9 mouse cellular contexts compared by ENCODE assay signal in the genomic region with DNA sequence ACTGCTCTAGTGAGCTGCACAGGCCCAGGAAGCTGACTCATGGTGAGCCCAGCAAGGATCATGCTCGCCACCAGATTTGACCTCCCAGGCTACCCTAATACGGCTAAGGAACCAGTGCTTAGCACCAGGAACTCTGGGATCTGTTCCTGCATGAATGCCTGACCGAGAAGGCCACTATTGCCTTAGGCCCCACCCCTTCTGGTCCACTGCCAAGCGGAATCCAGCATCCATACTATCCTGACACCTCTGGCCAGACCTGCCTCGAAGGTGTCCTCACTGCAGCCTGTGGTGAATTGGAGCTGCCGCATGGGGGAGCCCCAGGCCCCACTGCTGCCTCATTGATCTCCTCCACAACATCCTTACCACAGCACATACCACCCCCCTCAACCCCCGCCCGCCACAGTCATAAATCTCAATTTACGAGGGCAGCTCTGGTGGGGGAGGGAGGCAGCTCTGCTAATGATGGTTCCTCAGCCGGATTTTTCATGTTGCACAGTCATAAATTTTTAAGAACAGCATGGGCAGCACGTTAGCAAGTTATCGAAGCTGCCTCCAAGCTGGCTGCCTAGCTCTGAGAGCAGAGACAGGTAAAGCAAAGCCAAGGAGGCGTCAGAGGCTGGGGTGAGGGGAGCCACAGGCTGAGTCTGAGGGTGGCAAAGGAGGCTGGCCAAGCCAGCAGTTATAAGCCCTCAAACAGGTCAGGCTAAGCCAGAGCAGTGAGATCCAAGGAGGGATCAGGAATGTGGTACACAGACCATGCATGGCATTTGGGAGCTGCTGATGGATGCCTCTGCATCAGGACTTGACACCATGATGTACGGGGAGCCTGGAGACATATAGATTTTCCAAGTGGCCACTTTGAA. TPM values are rescaled to one million over a fixed set of nuclear protein-coding genes. Genes with fewer than 3 reads are reported as not detected.
DNase-seq lines count a peak whose midpoint lies in the region; ATAC-seq and TF ChIP-seq lines count a peak whose summit lies in the region.
"Had no signal": no experiment of that assay in that cellular context is flagged by ENCODE, and none has a peak within 500 bp of the region (broad histone marks: within the 10 kb centered on the region; RNA-seq: fewer than 3 reads in every experiment).

No protein-coding gene starts in this region.

- no peak overlapping the region for H3K4me2 ChIP-seq in heart, embryonic 11.5 days
- H3K4me2 ChIP-seq in forebrain, embryonic 11.5 days (ENCODE audit: low read depth, low read length, severe bottlenecking), result no peak overlapping the region
- no peak overlapping the region for H3K4me2 ChIP-seq in kidney, postnatal 0 days (ENCODE audit: low read length)
- H3K4me2 ChIP-seq: liver, embryonic 15.5 days had no signal

- TF ChIP-seq CTCF in kidney, postnatal 0 days (IDR thresholded peaks at IDR 0.05; ENCODE audit: low read depth), result peak; percentile 72

- ATAC-seq in heart, embryonic 11.5 days (replicated peaks; ENCODE audit: insufficient number of reproducible peaks, low FRiP score, low TSS enrichment), result 0 out of 2 replicates have a peak, but pooled peaks have one; percentile 50
- ATAC-seq in forebrain, embryonic 11.5 days (replicated peaks; ENCODE audit: low FRiP score), result 0 out of 2 replicates have a peak, but pooled peaks have one; percentile 5
- peak; percentile 83 for ATAC-seq in kidney, postnatal 0 days (replicated peaks; ENCODE audit: low FRiP score, low read depth)

- H3K4me3 ChIP-seq in heart, embryonic 11.5 days (ENCODE audit: low read depth, low read length), result no peak overlapping the region
- H3K4me3 ChIP-seq in forebrain, embryonic 11.5 days (ENCODE audit: low read depth, low read length), result no peak overlapping the region
- no peak overlapping the region for H3K4me3 ChIP-seq in kidney, postnatal 0 days (replicated peaks; ENCODE audit: low read depth, low read length)
- H3K4me3 ChIP-seq: liver, embryonic 15.5 days had no signal

- no peaks in the 10 kb centered on the region for H3K9me3 ChIP-seq in heart, embryonic 11.5 days (replicated peaks; ENCODE audit: control insufficient read depth, low read length)
- H3K9me3 ChIP-seq in forebrain, embryonic 11.5 days (ENCODE audit: control insufficient read depth, low read length), result no peaks in the 10 kb centered on the region
- H3K9me3 ChIP-seq in kidney, postnatal 0 days (replicated peaks; ENCODE audit: low read length), result no peaks in the 10 kb centered on the region
- H3K9me3 ChIP-seq: liver, embryonic 15.5 days had no signal

- 62% methylated on average over 14 of the region's 14 CpGs for WGBS in heart, embryonic 11.5 days (ENCODE audit: insufficient replicate concordance)
- 66% methylated on average over 14 of the region's 14 CpGs for WGBS in forebrain, embryonic 11.5 days
- WGBS in kidney, postnatal 0 days, result 21% methylated on average over 14 of the region's 14 CpGs

- no peak for DNase-seq in heart, postnatal 10 days
- peak; percentile 66 for DNase-seq in ES-CJ7 (ENCODE audit: low read depth, low spot score)
- DNase-seq in forebrain, embryonic 11.5 days (ENCODE audit: low spot score), result peak; percentile 69
- DNase-seq in kidney, postnatal 0 days (ENCODE audit: low spot score), result peak; percentile 78
- DNase-seq in neural tube, embryonic 10.5 days (ENCODE audit: extremely low spot score, low spot score), result peak; percentile 71
- no peak for DNase-seq in spleen, adult 18-20 months
- DNase-seq in Muller cell, postnatal 12 days (ENCODE audit: inconsistent ontology term), result no peak

- H3K27ac ChIP-seq in heart, embryonic 11.5 days (ENCODE audit: low read depth, low read length), result no peak overlapping the region
- no peak overlapping the region for H3K27ac ChIP-seq in forebrain, embryonic 11.5 days (ENCODE audit: low read depth, low read length)
- H3K27ac ChIP-seq in kidney, postnatal 0 days, result no peak overlapping the region
- H3K27ac ChIP-seq: liver, embryonic 15.5 days had no signal

- intact Hi-C loops in heart, postnatal 10 days (cut with DNase I), result no loop called here

- H3K27me3 ChIP-seq in heart, embryonic 11.5 days (ENCODE audit: control insufficient read depth, insufficient read depth, low read length), result no peaks in the 10 kb centered on the region
- no peaks in the 10 kb centered on the region for H3K27me3 ChIP-seq in forebrain, embryonic 11.5 days (ENCODE audit: control insufficient read depth, insufficient read depth, low read length)
- no peaks in the 10 kb centered on the region for H3K27me3 ChIP-seq in kidney, postnatal 0 days (ENCODE audit: insufficient read depth, low read length)
- H3K27me3 ChIP-seq: liver, embryonic 15.5 days had no signal

- H3K36me3 ChIP-seq in heart, embryonic 11.5 days (ENCODE audit: control insufficient read depth, insufficient read depth, low read length), result no peaks in the 10 kb centered on the region; the same call in 1 of the 2 replicates
- no peaks in the 10 kb centered on the region for H3K36me3 ChIP-seq in forebrain, embryonic 11.5 days (ENCODE audit: control insufficient read depth, insufficient read depth, low read length)
- no peaks in the 10 kb centered on the region for H3K36me3 ChIP-seq in kidney, postnatal 0 days (ENCODE audit: insufficient read depth, low read length)

- peaks cover 17% of the 10 kb centered on the region for H3K4me1 ChIP-seq in heart, embryonic 11.5 days (ENCODE audit: control insufficient read depth, insufficient read depth, low read length)
- peaks cover 27% of the 10 kb centered on the region for H3K4me1 ChIP-seq in forebrain, embryonic 11.5 days (replicated peaks; ENCODE audit: control insufficient read depth, insufficient read depth, low read length)
- H3K4me1 ChIP-seq in kidney, postnatal 0 days (replicated peaks; ENCODE audit: insufficient read depth, low read length), result peaks cover 11% of the 10 kb centered on the region
- H3K4me1 ChIP-seq: liver, embryonic 15.5 days had no signal

- H3K9ac ChIP-seq in heart, embryonic 11.5 days (ENCODE audit: low read depth, low read length), result no peak overlapping the region
- H3K9ac ChIP-seq in forebrain, embryonic 11.5 days (ENCODE audit: low read length), result no peak overlapping the region
- H3K9ac ChIP-seq in kidney, postnatal 0 days (ENCODE audit: low read depth, low read length), result no peak overlapping the region
- H3K9ac ChIP-seq: liver, embryonic 15.5 days had no signal

RNA-seq across cellular contexts. Expression of gene Dmap1, which starts 23.3 kb away (rescaled TPM):
- 51.3 and 53.0 TPM in 2 replicates for polyA plus RNA-seq in heart, embryonic 11.5 days (2014; fragmentation: Nextera tagmentation; extraction: Ambion mirVana)
- total RNA-seq in heart, postnatal 10 days (2021), result 10 to 100 TPM; 21.6 to 22.9 TPM
- 79.1 and 85.9 TPM in 2 replicates for polyA plus RNA-seq in forebrain, embryonic 11.5 days (2014; fragmentation: Nextera tagmentation; extraction: Ambion mirVana)
- 46.6 and 49.3 TPM in 2 replicates for polyA plus RNA-seq in kidney, postnatal 0 days (2015; fragmentation: Nextera tagmentation; extraction: Ambion mirVana)

Comparison
In these comparisons a context has a peak if more than half of its experiments do, and no peak if none do; other contexts are left out.
1. ATAC-seq: peak in every context shown above with its lines; median percentile 83 in kidney, postnatal 0 days; 50 in heart, embryonic 11.5 days; 5 in forebrain, embryonic 11.5 days.
2. DNase-seq: peak in ES-CJ7 (single experiment), forebrain, embryonic 11.5 days (single experiment), kidney, postnatal 0 days (single experiment) and neural tube, embryonic 10.5 days (single experiment); none in heart, postnatal 10 days (0 of 2), spleen, adult 18-20 months (0 of 2) and Muller cell, postnatal 12 days (single experiment).